Mouse (Mus musculus) embryonic fibroblast, embryonic 13.5 days (primary cell): ENCODE data around the gene Cuzd1. TPM values are rescaled to one million over a fixed set of nuclear protein-coding genes. Genes with fewer than 3 reads are reported as not detected.

Experiments used
- H3K27ac ChIP-seq: 2 replicates; pipeline ENCODE4 v1.5.1; 2012; ENCODE audit warnings: low read length, control low read depth, inconsistent platforms; ENCODE audit not compliant: insufficient read depth
- H3K4me1 ChIP-seq: 2 replicates; pipeline ENCODE4 v1.6.1; 2011; ENCODE audit warnings: low read length; ENCODE audit not compliant: control insufficient read depth, insufficient read depth
- H3K4me3 ChIP-seq: 2 replicates; pipeline ENCODE4 v1.5.1; 2011; ENCODE audit warnings: mild to moderate bottlenecking, control low read depth, low read length; ENCODE audit not compliant: insufficient read depth
- CTCF ChIP-seq: IDR thresholded peaks from 2 replicates; pipeline ENCODE4 v1.5.1; 2011; ENCODE audit warnings: mild to moderate bottlenecking, control low read depth, low read length, moderate library complexity, borderline replicate concordance; ENCODE audit not compliant: insufficient read depth
- POLR2A ChIP-seq: IDR thresholded peaks from 2 replicates; pipeline ENCODE4 v1.6.1; 2011; ENCODE audit warnings: low read depth, mild to moderate bottlenecking, control low read depth, low read length, moderate library complexity
- polyA plus RNA-seq: library from polyadenylated mRNA; stranded (reverse); fragments of >200 nt; gene quantifications from 2 replicates; pipeline ENCODE4 v1.2.4, GENCODE M21; 2011; ENCODE audit warnings: low read depth; ENCODE audit not compliant: missing spikeins, insufficient read length

The Cuzd1 gene
- polyA plus RNA-seq, 1 experiment = not detected

- no peak for TF ChIP-seq CTCF
- no peak for TF ChIP-seq POLR2A
Observed at GRCm38 (mm10) chr7:131260946-131261345, 61.1 kb downstream of the Cuzd1 start.

More at GRCm38 (mm10) chr7:131260946-131261345, 61.1 kb downstream of the Cuzd1 start:
- Histone ChIP-seq H3K27ac (no peak overlapping the region), H3K4me3 (no peak overlapping the region), H3K4me1 (no peaks in the 10 kb centered on the region)

Other genes with a start within 250 kb of the Cuzd1 start
- not detected in 2 replicates for gene 4933402N03Rik, start 176.0 kb downstream of the Cuzd1 start, polyA plus RNA-seq
- gene 5430419D17Rik, start 147.9 kb downstream of the Cuzd1 start, polyA plus RNA-seq = not detected in 2 replicates
- not detected in 2 replicates for gene Fam24b, start 7.2 kb upstream of the Cuzd1 start, polyA plus RNA-seq
- not detected in 2 replicates for gene Fam24a, start 11.6 kb upstream of the Cuzd1 start, polyA plus RNA-seq
- 20.2 and 21.2 TPM in 2 replicates for gene 2310057M21Rik, start 40.5 kb upstream of the Cuzd1 start, polyA plus RNA-seq
- 41.4 and 44.2 TPM in 2 replicates for gene Pstk, start 48.8 kb upstream of the Cuzd1 start, polyA plus RNA-seq
- 29.7 and 30.7 TPM in 2 replicates for gene Ikzf5, start 88.2 kb upstream of the Cuzd1 start, polyA plus RNA-seq
- gene Acadsb, start 88.3 kb upstream of the Cuzd1 start, polyA plus RNA-seq = 105 and 109 TPM in 2 replicates
- not detected in 2 replicates for gene Hmx3, start 220.6 kb upstream of the Cuzd1 start, polyA plus RNA-seq
- not detected in 2 replicates for gene Hmx2, start 226.5 kb upstream of the Cuzd1 start, polyA plus RNA-seq
- gene Bub3, start 237.9 kb upstream of the Cuzd1 start, polyA plus RNA-seq = 89.7 and 99.4 TPM in 2 replicates